Mouse (Mus musculus): ENCODE measurements around the gene Fbxo42. TPM values are rescaled to one million over a fixed set of nuclear protein-coding genes. Genes with fewer than 3 reads are reported as not detected.

Gene Fbxo42
- polyA plus RNA-seq (2015; fragmentation: Nextera tagmentation; extraction: Ambion mirVana) = 16.3 and 18.0 TPM in 2 replicates

GRCm38 (mm10) chr4:141147112-141148008 is at the start of gene Fbxo42:
Gene Fbxo42 (plus strand): TSS chr4:141147913.
- Histone ChIP-seq H3K9me3 (replicated peaks; ENCODE audit: control insufficient read depth, low read length) (no peaks in the 10 kb centered on the region), H3K4me3 (ENCODE audit: low read depth, low read length) (peak within 1 kb of the TSS; percentile 100), H3K4me1 (ENCODE audit: control insufficient read depth, low read depth, low read length) (peaks cover 31% of the 10 kb centered on the region), H3K27me3 (ENCODE audit: control insufficient read depth, insufficient read depth, low read depth, low read length) (no peaks in the 10 kb centered on the region), H3K27ac (ENCODE audit: low read length) (peak within 1 kb of the TSS; percentile 91), H3K4me2 (ENCODE audit: low read depth, low read length) (peak within 1 kb of the TSS; percentile 89), H3K9ac (ENCODE audit: low read depth, low read length) (peak within 1 kb of the TSS; percentile 100), H3K36me3 (ENCODE audit: control insufficient read depth, insufficient read depth) (no peaks in the 10 kb centered on the region)
- ATAC-seq (ENCODE audit: low read depth) = peak; percentile 93
- WGBS (ENCODE audit: insufficient replicate concordance) = 5% methylated on average over 56 of the region's 58 CpGs

- no peaks in the 10 kb centered on the region for H3K27me3 ChIP-seq (ENCODE audit: control insufficient read depth, insufficient read depth, low read depth, low read length)
- no peak overlapping the region for H3K4me3 ChIP-seq (ENCODE audit: low read depth, low read length)
- H3K9ac ChIP-seq (ENCODE audit: low read depth, low read length) = no peak overlapping the region
- no peaks in the 10 kb centered on the region for H3K9me3 ChIP-seq (replicated peaks; ENCODE audit: control insufficient read depth, low read length)
- H3K4me2 ChIP-seq (ENCODE audit: low read depth, low read length) = no peak overlapping the region
- no peak overlapping the region for H3K27ac ChIP-seq (ENCODE audit: low read length)
- H3K36me3 ChIP-seq (ENCODE audit: control insufficient read depth, insufficient read depth) = no peaks in the 10 kb centered on the region
- H3K4me1 ChIP-seq (ENCODE audit: control insufficient read depth, low read depth, low read length) = peaks cover 12% of the 10 kb centered on the region
- WGBS (ENCODE audit: insufficient replicate concordance) = 15% methylated on average over 4 of the region's 4 CpGs
- peak; percentile 41 for ATAC-seq (ENCODE audit: low read depth)
Measured at GRCm38 (mm10) chr4:141098935-141099334, 48.8 kb upstream of the Fbxo42 start.

GRCm38 (mm10) chr4:141099956-141100355 is 47.8 kb upstream of the Fbxo42 start:
- Histone ChIP-seq H3K4me2 (ENCODE audit: low read depth, low read length) (no peak overlapping the region), H3K4me1 (ENCODE audit: control insufficient read depth, low read depth, low read length) (peaks cover 12% of the 10 kb centered on the region), H3K27me3 (ENCODE audit: control insufficient read depth, insufficient read depth, low read depth, low read length) (no peaks in the 10 kb centered on the region), H3K36me3 (ENCODE audit: control insufficient read depth, insufficient read depth) (no peaks in the 10 kb centered on the region), H3K9ac (ENCODE audit: low read depth, low read length) (no peak overlapping the region), H3K4me3 (ENCODE audit: low read depth, low read length) (no peak overlapping the region), H3K27ac (ENCODE audit: low read length) (no peak overlapping the region), H3K9me3 (replicated peaks; ENCODE audit: control insufficient read depth, low read length) (no peaks in the 10 kb centered on the region)
- WGBS (ENCODE audit: insufficient replicate concordance) = 66% methylated on average over 5 of the region's 5 CpGs
- no peak for ATAC-seq (ENCODE audit: low read depth)

- Histone ChIP-seq H3K9me3 (replicated peaks; ENCODE audit: control insufficient read depth, low read length) (no peaks in the 10 kb centered on the region), H3K27me3 (ENCODE audit: control insufficient read depth, insufficient read depth, low read depth, low read length) (no peaks in the 10 kb centered on the region), H3K4me1 (ENCODE audit: control insufficient read depth, low read depth, low read length) (peaks cover 12% of the 10 kb centered on the region), H3K4me3 (ENCODE audit: low read depth, low read length) (no peak overlapping the region), H3K36me3 (ENCODE audit: control insufficient read depth, insufficient read depth) (no peaks in the 10 kb centered on the region), H3K27ac (ENCODE audit: low read length) (no peak overlapping the region), H3K4me2 (ENCODE audit: low read depth, low read length) (no peak overlapping the region), H3K9ac (ENCODE audit: low read depth, low read length) (no peak overlapping the region)
- no peak for ATAC-seq (ENCODE audit: low read depth)
- WGBS (ENCODE audit: insufficient replicate concordance) = 81% methylated on average over 9 of the region's 9 CpGs
Measured at GRCm38 (mm10) chr4:141101291-141101690, 46.4 kb upstream of the Fbxo42 start.

- 52% methylated on average over 6 of the region's 6 CpGs for WGBS (ENCODE audit: insufficient replicate concordance)
- Histone ChIP-seq H3K4me3 (ENCODE audit: low read depth, low read length) (no peak overlapping the region), H3K27ac (ENCODE audit: low read length) (no peak overlapping the region), H3K27me3 (ENCODE audit: control insufficient read depth, insufficient read depth, low read depth, low read length) (no peaks in the 10 kb centered on the region), H3K9ac (ENCODE audit: low read depth, low read length) (no peak overlapping the region), H3K4me1 (ENCODE audit: control insufficient read depth, low read depth, low read length) (peaks cover 12% of the 10 kb centered on the region), H3K9me3 (replicated peaks; ENCODE audit: control insufficient read depth, low read length) (no peaks in the 10 kb centered on the region), H3K4me2 (ENCODE audit: low read depth, low read length) (no peak overlapping the region), H3K36me3 (ENCODE audit: control insufficient read depth, insufficient read depth) (no peaks in the 10 kb centered on the region)
- ATAC-seq (ENCODE audit: low read depth) = no peak
Measured at GRCm38 (mm10) chr4:141101855-141102254, 45.9 kb upstream of the Fbxo42 start.

- ATAC-seq (ENCODE audit: low read depth) = no peak
- Histone ChIP-seq H3K36me3 (ENCODE audit: control insufficient read depth, insufficient read depth) (no peaks in the 10 kb centered on the region), H3K4me2 (ENCODE audit: low read depth, low read length) (no peak overlapping the region), H3K4me1 (ENCODE audit: control insufficient read depth, low read depth, low read length) (no peaks in the 10 kb centered on the region), H3K27ac (ENCODE audit: low read length) (no peak overlapping the region), H3K9ac (ENCODE audit: low read depth, low read length) (no peak overlapping the region), H3K9me3 (replicated peaks; ENCODE audit: control insufficient read depth, low read length) (no peaks in the 10 kb centered on the region), H3K27me3 (ENCODE audit: control insufficient read depth, insufficient read depth, low read depth, low read length) (no peaks in the 10 kb centered on the region), H3K4me3 (ENCODE audit: low read depth, low read length) (no peak overlapping the region)
- 67% methylated on average over 16 of the region's 16 CpGs for WGBS (ENCODE audit: insufficient replicate concordance)
Measured at GRCm38 (mm10) chr4:141106526-141107183, 41.1 kb upstream of the Fbxo42 start.

- Histone ChIP-seq H3K27ac (ENCODE audit: low read length) (no peak overlapping the region), H3K36me3 (ENCODE audit: control insufficient read depth, insufficient read depth) (no peaks in the 10 kb centered on the region; the same call in 1 of the 2 replicates), H3K27me3 (ENCODE audit: control insufficient read depth, insufficient read depth, low read depth, low read length) (no peaks in the 10 kb centered on the region), H3K4me3 (ENCODE audit: low read depth, low read length) (no peak overlapping the region), H3K9ac (ENCODE audit: low read depth, low read length) (no peak overlapping the region), H3K4me1 (ENCODE audit: control insufficient read depth, low read depth, low read length) (no peaks in the 10 kb centered on the region), H3K4me2 (ENCODE audit: low read depth, low read length) (no peak overlapping the region), H3K9me3 (replicated peaks; ENCODE audit: control insufficient read depth, low read length) (no peaks in the 10 kb centered on the region)
- 55% methylated on average over 10 of the region's 10 CpGs for WGBS (ENCODE audit: insufficient replicate concordance)
- no peak for ATAC-seq (ENCODE audit: low read depth)
Measured at GRCm38 (mm10) chr4:141108196-141108732, 39.4 kb upstream of the Fbxo42 start.

GRCm38 (mm10) chr4:141113831-141114230 is 33.9 kb upstream of the Fbxo42 start:
- Histone ChIP-seq H3K9ac (ENCODE audit: low read depth, low read length) (no peak overlapping the region), H3K9me3 (replicated peaks; ENCODE audit: control insufficient read depth, low read length) (no peaks in the 10 kb centered on the region), H3K27ac (ENCODE audit: low read length) (no peak overlapping the region), H3K4me1 (ENCODE audit: control insufficient read depth, low read depth, low read length) (peaks cover 4% of the 10 kb centered on the region), H3K4me3 (ENCODE audit: low read depth, low read length) (no peak overlapping the region), H3K27me3 (ENCODE audit: control insufficient read depth, insufficient read depth, low read depth, low read length) (no peaks in the 10 kb centered on the region), H3K4me2 (ENCODE audit: low read depth, low read length) (no peak overlapping the region), H3K36me3 (ENCODE audit: control insufficient read depth, insufficient read depth) (peaks cover 23% of the 10 kb centered on the region)
- WGBS (ENCODE audit: insufficient replicate concordance) = 57% methylated on average over 7 of the region's 7 CpGs
- ATAC-seq (ENCODE audit: low read depth) = no peak
